Mouse (Mus musculus) embryonic fibroblast, embryonic 13.5 days (primary cell): Measurements from ENCODE around the gene Prm2. TPM values are rescaled to one million over a fixed set of nuclear protein-coding genes. Genes with fewer than 3 reads are reported as not detected.

Experiments used
- H3K27ac ChIP-seq: 2 replicates; pipeline ENCODE4 v1.5.1; 2012; ENCODE audit warnings: low read length, control low read depth, inconsistent platforms; ENCODE audit not compliant: insufficient read depth
- H3K4me1 ChIP-seq: 2 replicates; pipeline ENCODE4 v1.6.1; 2011; ENCODE audit warnings: low read length; ENCODE audit not compliant: control insufficient read depth, insufficient read depth
- H3K4me3 ChIP-seq: 2 replicates; pipeline ENCODE4 v1.5.1; 2011; ENCODE audit warnings: mild to moderate bottlenecking, control low read depth, low read length; ENCODE audit not compliant: insufficient read depth
- CTCF ChIP-seq: IDR thresholded peaks from 2 replicates; pipeline ENCODE4 v1.5.1; 2011; ENCODE audit warnings: mild to moderate bottlenecking, control low read depth, low read length, moderate library complexity, borderline replicate concordance; ENCODE audit not compliant: insufficient read depth
- POLR2A ChIP-seq: IDR thresholded peaks from 2 replicates; pipeline ENCODE4 v1.6.1; 2011; ENCODE audit warnings: low read depth, mild to moderate bottlenecking, control low read depth, low read length, moderate library complexity
- polyA plus RNA-seq: library from polyadenylated mRNA; stranded (reverse); fragments of >200 nt; gene quantifications from 2 replicates; pipeline ENCODE4 v1.2.4, GENCODE M21; 2011; ENCODE audit warnings: low read depth; ENCODE audit not compliant: missing spikeins, insufficient read length

Prm2 gene
- polyA plus RNA-seq = not detected in 2 replicates

- Histone ChIP-seq H3K4me1 (no peaks in the 10 kb centered on the region), H3K27ac (no peak within 1 kb of the TSS), H3K4me3 (no peak within 1 kb of the TSS)
- TF ChIP-seq CTCF (no peak), POLR2A (no peak)
These were observed at the start of gene Prm2 for GRCm38 (mm10) chr16:10796034-10796433. Gene Prm2, minus strand, starts transcription at chr16:10796134.

- H3K27ac ChIP-seq = peak overlapping the region; percentile 78
- TF ChIP-seq CTCF (no peak), POLR2A (no peak)
- peaks cover 3% of the 10 kb centered on the region for H3K4me1 ChIP-seq
- H3K4me3 ChIP-seq = no peak overlapping the region
These were observed 48.4 kb upstream of the Prm2 start for GRCm38 (mm10) chr16:10844319-10844670.

GRCm38 (mm10) chr16:10843486-10844318, 47.8 kb upstream of the Prm2 start:
- Histone ChIP-seq H3K4me1 (peaks cover 3% of the 10 kb centered on the region), H3K27ac (peak overlapping the region; percentile 78), H3K4me3 (0 out of 2 replicates have a peak overlapping the region, but pooled peaks have one; percentile 1)
- TF ChIP-seq POLR2A (no peak), CTCF (no peak)

GRCm38 (mm10) chr16:10842282-10842855, 46.4 kb upstream of the Prm2 start:
- Histone ChIP-seq H3K4me1 (peaks cover 3% of the 10 kb centered on the region), H3K4me3 (no peak overlapping the region), H3K27ac (no peak overlapping the region)
- no peak for TF ChIP-seq CTCF
- TF ChIP-seq POLR2A = no peak

- TF ChIP-seq POLR2A = no peak
- TF ChIP-seq CTCF = no peak
- Histone ChIP-seq H3K27ac (no peak overlapping the region), H3K4me1 (peaks cover 3% of the 10 kb centered on the region)
These were observed 44.1 kb upstream of the Prm2 start for GRCm38 (mm10) chr16:10840018-10840417.

GRCm38 (mm10) chr16:10838487-10839245, 42.7 kb upstream of the Prm2 start:
- no peak overlapping the region for H3K27ac ChIP-seq
- no peak overlapping the region for H3K4me3 ChIP-seq
- TF ChIP-seq POLR2A (no peak), CTCF (no peak)
- peaks cover 3% of the 10 kb centered on the region for H3K4me1 ChIP-seq

More at GRCm38 (mm10) chr16:10840018-10840417, 44.1 kb upstream of the Prm2 start:
- H3K4me3 ChIP-seq = no peak overlapping the region

GRCm38 (mm10) chr16:10837903-10838302, 42.0 kb upstream of the Prm2 start:
- TF ChIP-seq CTCF = no peak
- TF ChIP-seq POLR2A = no peak
- H3K4me3 ChIP-seq = no peak overlapping the region
- H3K27ac ChIP-seq = no peak overlapping the region
- no peaks in the 10 kb centered on the region for H3K4me1 ChIP-seq

- no peak overlapping the region for H3K27ac ChIP-seq
- no peaks in the 10 kb centered on the region for H3K4me1 ChIP-seq
- H3K4me3 ChIP-seq = no peak overlapping the region
- TF ChIP-seq POLR2A = no peak
- no peak for TF ChIP-seq CTCF
These were observed 41.3 kb upstream of the Prm2 start for GRCm38 (mm10) chr16:10837250-10837649.

GRCm38 (mm10) chr16:10836388-10836787, 40.5 kb upstream of the Prm2 start:
- Histone ChIP-seq H3K4me1 (no peaks in the 10 kb centered on the region), H3K4me3 (no peak overlapping the region)
- TF ChIP-seq CTCF (no peak), POLR2A (no peak)

GRCm38 (mm10) chr16:10834911-10835587, 39.1 kb upstream of the Prm2 start, which contains the start of gene Rmi2:
Gene Rmi2, plus strand, starts transcription at chr16:10835059.
- no peak for TF ChIP-seq CTCF
- 0 out of 2 replicates have a peak, but pooled peaks have one; percentile 32 for TF ChIP-seq POLR2A
- peak within 1 kb of the TSS; percentile 34 for H3K4me3 ChIP-seq
- no peaks in the 10 kb centered on the region for H3K4me1 ChIP-seq
- no peak within 1 kb of the TSS for H3K27ac ChIP-seq

More at GRCm38 (mm10) chr16:10836388-10836787, 40.5 kb upstream of the Prm2 start:
- no peak overlapping the region for H3K27ac ChIP-seq
